Mouse (Mus musculus): ENCODE measurements at regions not wholly inside any gene's neighbourhood (a gene's known extent, or its start where the extent isn't known, plus 50 kb on each side); places are given as distances from the start of the nearest gene placed in this dataset.

DNA sequence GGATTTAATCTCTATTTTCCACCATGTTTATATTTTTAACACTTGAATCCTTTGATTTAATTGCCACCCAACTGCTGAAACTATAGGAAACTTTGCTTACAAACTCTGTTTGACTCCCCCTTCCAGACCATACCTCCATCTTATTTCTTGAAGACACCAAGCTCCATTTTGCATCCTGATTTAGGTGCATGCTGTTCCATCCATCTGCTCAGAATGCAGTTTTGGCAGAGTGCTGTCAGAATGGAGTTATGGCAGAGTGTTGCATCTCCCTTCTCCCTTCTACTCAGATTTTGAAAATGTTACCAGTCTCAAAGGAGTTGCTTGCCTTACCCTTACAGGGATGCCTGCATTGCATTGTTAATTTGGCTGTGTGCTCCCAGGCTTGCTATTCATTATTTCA lies 79.5 kb upstream of the Fam83b start:
- Histone ChIP-seq H3K4me3 (no peak overlapping the region), H3K36me3 (ENCODE audit: control insufficient read depth, insufficient read depth, low read length) (no peaks in the 10 kb centered on the region), H3K9ac (ENCODE audit: low read depth, low read length) (no peak overlapping the region), H3K27ac (no peak overlapping the region), H3K4me1 (ENCODE audit: control insufficient read depth, insufficient read depth, low read length) (no peaks in the 10 kb centered on the region), H3K27me3 (ENCODE audit: control insufficient read depth, insufficient read depth, low read length) (no peaks in the 10 kb centered on the region), H3K79me2 (replicated peaks; ENCODE audit: control insufficient read depth, insufficient read depth, low read length) (no peaks in the 10 kb centered on the region)
- DNase-seq, result no peak
- TF ChIP-seq CTCF (IDR thresholded peaks at IDR 0.05), result no peak
- no peak for TF ChIP-seq POLR2A (IDR thresholded peaks at IDR 0.05; ENCODE audit: insufficient read depth, low read depth, low read length)
- no peak for TF ChIP-seq EP300 (IDR thresholded peaks at IDR 0.05; ENCODE audit: insufficient read depth, low read depth, low read length)
- intact Hi-C loops (cut with DNase I), result no loop called here
